Mouse (Mus musculus): ENCODE measurements around the gene Zfp593. TPM values are rescaled to one million over a fixed set of nuclear protein-coding genes. Genes with fewer than 3 reads are reported as not detected.

The Zfp593 gene
- polyA plus RNA-seq, 1 experiment from 2014 or later: 17.2 TPM

- 21% methylated on average over 19 of the region's 19 CpGs for WGBS
- H3K27me3 ChIP-seq: peaks cover 48% of the 10 kb centered on the region
- no peak overlapping the region for H3K9ac ChIP-seq
- H3K36me3 ChIP-seq: no peaks in the 10 kb centered on the region
- no peak overlapping the region; the same call in 1 of the 2 replicates for H3K27ac ChIP-seq (replicated peaks)
- no peak for ATAC-seq (ENCODE audit: insufficient number of reproducible peaks, low FRiP score, low TSS enrichment, low read depth)
- H3K4me2 ChIP-seq (replicated peaks): no peak overlapping the region
- H3K4me1 ChIP-seq: peaks cover 44% of the 10 kb centered on the region
- no peak overlapping the region for H3K4me3 ChIP-seq (replicated peaks)
- no peaks in the 10 kb centered on the region for H3K9me3 ChIP-seq (replicated peaks)
Observed at GRCm38 (mm10) chr4:134256407-134257197, 11.2 kb upstream of the Zfp593 start.

GRCm38 (mm10) chr4:134255854-134256253 lies 10.5 kb upstream of the Zfp593 start:
- WGBS: 37% methylated on average over 4 of the region's 4 CpGs
- H3K9ac ChIP-seq: no peak overlapping the region
- no peak for ATAC-seq (ENCODE audit: insufficient number of reproducible peaks, low FRiP score, low TSS enrichment, low read depth)
- H3K27ac ChIP-seq (replicated peaks): no peak overlapping the region
- no peak overlapping the region for H3K4me3 ChIP-seq (replicated peaks)
- H3K4me2 ChIP-seq (replicated peaks): no peak overlapping the region
- peaks cover 52% of the 10 kb centered on the region for H3K4me1 ChIP-seq
- H3K36me3 ChIP-seq: no peaks in the 10 kb centered on the region
- peaks cover 55% of the 10 kb centered on the region for H3K27me3 ChIP-seq
- no peaks in the 10 kb centered on the region for H3K9me3 ChIP-seq (replicated peaks)

- Histone ChIP-seq H3K9ac (no peak overlapping the region), H3K27me3 (peaks cover 66% of the 10 kb centered on the region), H3K27ac (replicated peaks) (no peak overlapping the region), H3K4me2 (replicated peaks) (no peak overlapping the region), H3K4me1 (peaks cover 62% of the 10 kb centered on the region), H3K36me3 (no peaks in the 10 kb centered on the region), H3K4me3 (replicated peaks) (no peak overlapping the region), H3K9me3 (replicated peaks) (no peaks in the 10 kb centered on the region)
- ATAC-seq (ENCODE audit: insufficient number of reproducible peaks, low FRiP score, low TSS enrichment, low read depth): no peak
- WGBS: 31% methylated on average over 3 of the region's 3 CpGs
Observed at GRCm38 (mm10) chr4:134254835-134255234, 9.4 kb upstream of the Zfp593 start.

GRCm38 (mm10) chr4:134253722-134254324 lies 8.4 kb upstream of the Zfp593 start, which contains the start of gene Grrp1:
Gene Grrp1 (minus strand): TSS chr4:134254106.
- WGBS: 3% methylated on average over 13 of the region's 13 CpGs
- Histone ChIP-seq H3K27me3 (peaks cover 76% of the 10 kb centered on the region), H3K9ac (no peak within 1 kb of the TSS), H3K4me2 (replicated peaks) (peak within 1 kb of the TSS; percentile 33), H3K4me1 (peaks cover 66% of the 10 kb centered on the region), H3K9me3 (replicated peaks) (no peaks in the 10 kb centered on the region), H3K36me3 (no peaks in the 10 kb centered on the region), H3K4me3 (replicated peaks) (peak within 1 kb of the TSS; percentile 48), H3K27ac (replicated peaks) (peak within 1 kb of the TSS; percentile 51; the same call in 1 of the 2 replicates)
- ATAC-seq (ENCODE audit: insufficient number of reproducible peaks, low FRiP score, low TSS enrichment, low read depth): no peak

GRCm38 (mm10) chr4:134252911-134253721 lies 7.7 kb upstream of the Zfp593 start:
- WGBS: 23% methylated on average over 15 of the region's 15 CpGs
- Histone ChIP-seq H3K36me3 (no peaks in the 10 kb centered on the region), H3K9ac (no peak overlapping the region), H3K4me3 (replicated peaks) (peak overlapping the region; percentile 48), H3K27me3 (peaks cover 82% of the 10 kb centered on the region), H3K4me1 (peaks cover 66% of the 10 kb centered on the region), H3K4me2 (replicated peaks) (peak overlapping the region; percentile 33; the same call in 1 of the 2 replicates), H3K27ac (replicated peaks) (peak overlapping the region; percentile 51; the same call in 1 of the 2 replicates), H3K9me3 (replicated peaks) (no peaks in the 10 kb centered on the region)
- no peak for ATAC-seq (ENCODE audit: insufficient number of reproducible peaks, low FRiP score, low TSS enrichment, low read depth)

- no peaks in the 10 kb centered on the region for H3K36me3 ChIP-seq
- H3K4me1 ChIP-seq: peaks cover 60% of the 10 kb centered on the region
- H3K9ac ChIP-seq: no peak overlapping the region
- no peak for ATAC-seq (ENCODE audit: insufficient number of reproducible peaks, low FRiP score, low TSS enrichment, low read depth)
- H3K4me3 ChIP-seq (replicated peaks): peak overlapping the region; percentile 48
- 14% methylated on average over 22 of the region's 22 CpGs for WGBS
- H3K9me3 ChIP-seq (replicated peaks): no peaks in the 10 kb centered on the region
- no peak overlapping the region for H3K27ac ChIP-seq (replicated peaks)
- H3K4me2 ChIP-seq (replicated peaks): peak overlapping the region; percentile 90
- H3K27me3 ChIP-seq: peaks cover 90% of the 10 kb centered on the region
Observed at GRCm38 (mm10) chr4:134252131-134252910, 6.9 kb upstream of the Zfp593 start.

GRCm38 (mm10) chr4:134251241-134252130 lies 6.1 kb upstream of the Zfp593 start:
- Histone ChIP-seq H3K27ac (replicated peaks) (no peak overlapping the region), H3K36me3 (no peaks in the 10 kb centered on the region), H3K9me3 (replicated peaks) (no peaks in the 10 kb centered on the region), H3K4me1 (peaks cover 53% of the 10 kb centered on the region), H3K9ac (peak overlapping the region; percentile 27), H3K27me3 (peaks cover 97% of the 10 kb centered on the region), H3K4me2 (replicated peaks) (peak overlapping the region; percentile 90), H3K4me3 (replicated peaks) (peak overlapping the region; percentile 48)
- ATAC-seq (ENCODE audit: insufficient number of reproducible peaks, low FRiP score, low TSS enrichment, low read depth): no peak
- under 1% methylated on average over 91 of the region's 91 CpGs for WGBS

- Histone ChIP-seq H3K4me2 (replicated peaks) (peak overlapping the region; percentile 90), H3K9me3 (replicated peaks) (no peaks in the 10 kb centered on the region), H3K4me3 (replicated peaks) (peak overlapping the region; percentile 48), H3K4me1 (peaks cover 49% of the 10 kb centered on the region), H3K9ac (peak overlapping the region; percentile 27), H3K27me3 (peaks cover 93% of the 10 kb centered on the region), H3K36me3 (no peaks in the 10 kb centered on the region), H3K27ac (replicated peaks) (no peak overlapping the region)
- ATAC-seq (ENCODE audit: insufficient number of reproducible peaks, low FRiP score, low TSS enrichment, low read depth): no peak
- WGBS: 13% methylated on average over 10 of the region's 10 CpGs
Observed at GRCm38 (mm10) chr4:134250930-134251240, 5.5 kb upstream of the Zfp593 start.

GRCm38 (mm10) chr4:134250116-134250929 lies 4.9 kb upstream of the Zfp593 start:
- H3K4me1 ChIP-seq: peaks cover 53% of the 10 kb centered on the region
- no peak for ATAC-seq (ENCODE audit: insufficient number of reproducible peaks, low FRiP score, low TSS enrichment, low read depth)
- no peaks in the 10 kb centered on the region for H3K36me3 ChIP-seq

More at GRCm38 (mm10) chr4:134250116-134250929, 4.9 kb upstream of the Zfp593 start:
- WGBS: 6% methylated on average over 27 of the region's 27 CpGs
- no peak overlapping the region for H3K27ac ChIP-seq (replicated peaks)
- peaks cover 87% of the 10 kb centered on the region for H3K27me3 ChIP-seq
- peak overlapping the region; percentile 90 for H3K4me2 ChIP-seq (replicated peaks)
- H3K9me3 ChIP-seq (replicated peaks): no peaks in the 10 kb centered on the region
- H3K9ac ChIP-seq: no peak overlapping the region
- H3K4me3 ChIP-seq (replicated peaks): peak overlapping the region; percentile 48

Data from embryonic facial prominence, embryonic 15.5 days (tissue).